Mouse (Mus musculus) cerebellum, adult 9-11 months (tissue): ENCODE data around the gene Olfr522.
A peak's percentile ranks its signal among the peaks of the same experiment; 100 is the strongest.

Experiments
- DNase-seq: peaks from one replicate; pipeline ENCODE4 v3.0.0; 2022

Olfr522 gene

DNA sequence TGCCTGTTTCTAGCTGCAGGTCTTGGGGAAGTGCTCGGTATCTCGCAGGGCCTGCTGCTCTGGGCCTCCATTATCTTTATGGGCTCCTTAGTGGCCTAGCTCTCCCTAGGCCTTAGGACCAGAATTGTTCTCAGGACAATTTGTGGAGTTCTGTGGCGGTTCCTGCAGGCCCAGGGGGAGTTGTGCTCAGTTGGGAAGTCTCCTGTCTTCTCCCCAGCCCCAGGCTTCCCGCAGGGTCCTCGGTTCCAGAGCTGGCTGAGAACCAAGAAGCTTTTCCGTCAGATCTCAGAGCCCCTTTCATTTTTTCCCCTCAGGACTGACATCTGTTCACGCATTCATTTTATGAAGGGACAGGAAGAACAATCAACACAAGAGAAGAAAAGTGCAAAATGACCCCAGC lies at the start of gene Olfr522:
Gene Olfr522 (minus strand): TSS at position 101 of the 400 bp plus-strand sequence.
- no peak for DNase-seq

DNA sequence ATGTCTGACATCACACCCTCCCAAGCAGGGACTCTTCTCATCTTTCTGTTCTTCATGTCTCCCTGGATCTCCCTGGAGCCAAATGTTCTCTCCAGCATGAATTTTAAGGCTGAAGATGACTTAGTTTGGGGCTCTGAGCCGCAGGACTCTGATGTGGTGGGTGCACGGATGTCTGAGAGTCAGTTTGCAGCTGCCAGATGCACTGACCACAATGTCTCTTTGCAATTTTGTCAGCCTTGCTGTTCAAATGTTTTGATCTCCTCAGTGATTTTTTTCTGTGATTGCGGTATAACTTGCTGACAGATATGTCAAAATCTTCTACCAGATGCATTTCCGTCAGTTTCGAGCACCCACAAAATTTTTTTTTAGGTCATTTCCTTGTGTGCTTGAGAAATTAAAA lies 49.3 kb upstream of the Olfr522 start:
- DNase-seq: no peak

GRCm38 (mm10) chr7:140208677-140209076 lies 44.1 kb upstream of the Olfr522 start:
- DNase-seq: no peak

GRCm38 (mm10) chr7:140208153-140208552 lies 43.6 kb upstream of the Olfr522 start:
- DNase-seq: no peak

DNA sequence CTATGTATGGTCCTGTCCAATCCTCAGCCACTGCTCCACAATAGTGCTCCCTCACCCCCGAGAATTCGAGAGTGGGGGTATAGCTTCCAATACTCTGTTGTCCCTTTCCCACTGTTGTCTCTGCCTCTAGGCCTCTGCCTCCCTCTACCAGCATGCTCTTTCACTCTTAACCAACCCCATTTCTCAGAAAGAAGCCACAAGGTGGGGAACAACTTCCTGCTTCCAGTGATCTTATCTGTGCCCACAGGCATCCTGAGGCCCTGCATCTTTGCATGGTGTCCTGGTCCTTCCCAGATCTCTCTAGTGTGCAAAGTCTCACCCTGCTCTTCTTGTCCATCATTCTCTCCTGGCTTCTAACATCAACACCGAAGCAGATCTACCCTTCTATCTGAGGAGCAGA lies 42.3 kb upstream of the Olfr522 start:
- no peak for DNase-seq

- no peak for DNase-seq
These were observed 41.3 kb upstream of the Olfr522 start, which contains the start of gene Olfr524 for GRCm38 (mm10) chr7:140205864-140206263. Gene Olfr524, minus strand, starts transcription at chr7:140205964.

GRCm38 (mm10) chr7:140201090-140201489 lies 36.5 kb upstream of the Olfr522 start:
- DNase-seq: no peak

DNA sequence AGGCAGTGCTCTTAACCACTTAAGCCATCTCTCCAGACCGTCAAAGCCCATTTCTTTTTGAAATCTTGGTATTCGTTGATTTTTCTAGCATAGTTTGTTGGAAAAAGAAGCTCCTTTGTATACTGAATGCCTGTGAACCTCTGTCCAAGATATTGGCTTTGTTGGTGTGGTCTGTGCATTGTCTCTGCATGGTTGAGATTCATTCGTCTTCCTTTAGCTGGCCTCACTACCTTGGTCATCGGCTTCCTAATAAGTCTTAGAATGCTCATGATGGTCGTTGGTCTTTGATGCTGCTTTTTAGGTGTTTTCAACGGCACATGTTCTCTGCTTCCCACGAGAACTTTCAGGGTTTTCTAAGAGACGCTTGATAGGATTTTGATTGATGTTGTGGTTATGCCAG lies 31.4 kb upstream of the Olfr522 start:
- no peak for DNase-seq

DNA sequence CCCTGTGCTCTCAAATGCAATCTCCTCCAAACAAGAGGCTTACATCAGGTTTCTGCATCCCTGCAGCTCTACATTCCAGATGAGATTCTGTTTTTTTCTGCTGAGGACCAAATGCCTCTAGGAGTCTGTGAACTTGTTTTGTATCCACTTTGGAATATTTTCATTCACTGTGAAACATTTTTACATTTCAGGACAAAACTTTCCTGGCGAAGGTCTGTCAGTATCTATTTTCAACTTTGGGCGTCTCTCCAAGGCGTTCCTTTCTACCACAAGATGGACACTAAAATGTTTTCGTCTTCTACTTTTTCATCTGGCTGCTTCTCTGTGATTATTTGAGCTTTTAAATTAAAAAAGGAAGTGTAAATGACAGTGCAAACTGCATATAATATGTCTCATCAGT lies 29.5 kb upstream of the Olfr522 start:
- DNase-seq: no peak

DNA sequence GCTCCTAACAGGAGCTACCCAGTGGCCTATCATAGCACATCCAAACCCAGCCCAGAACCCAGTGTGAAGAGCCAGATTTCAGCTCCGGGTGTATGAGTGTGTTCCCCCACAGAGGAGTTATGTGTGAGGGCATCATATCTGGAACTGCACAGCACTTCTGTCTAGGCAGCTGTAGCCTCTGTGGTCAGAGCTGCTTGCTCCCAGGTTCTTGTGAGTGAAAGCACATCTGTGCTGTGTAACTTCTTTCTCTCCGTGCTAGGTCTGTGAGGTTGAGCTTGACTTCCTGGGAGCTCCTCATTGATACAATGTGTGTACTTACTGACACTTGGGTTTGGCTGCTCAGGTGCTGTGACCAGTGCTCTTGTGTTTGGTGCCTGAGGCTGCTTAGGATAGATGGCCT lies 28.3 kb upstream of the Olfr522 start:
- DNase-seq: no peak

GRCm38 (mm10) chr7:140192445-140192844 lies 27.9 kb upstream of the Olfr522 start:
- no peak for DNase-seq

DNA sequence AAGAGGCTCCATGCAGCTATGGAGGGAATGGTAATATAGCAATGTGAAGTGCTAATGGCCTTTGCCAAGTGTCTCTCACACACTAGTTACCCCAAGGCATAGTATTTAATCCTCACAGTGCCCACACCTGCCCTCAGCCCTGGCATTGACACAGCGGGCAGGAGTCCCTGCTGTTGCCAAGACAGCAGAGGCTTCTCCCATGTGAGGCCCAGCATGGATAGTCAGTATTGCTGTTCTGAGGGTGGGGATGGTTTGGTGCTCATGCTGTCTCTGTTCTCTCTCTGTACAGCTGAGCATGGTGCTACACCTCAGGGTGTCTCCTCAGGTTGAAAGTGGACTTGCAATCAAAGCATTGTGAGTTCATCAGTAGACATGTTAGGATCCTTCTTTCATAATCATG lies 25.9 kb upstream of the Olfr522 start:
- DNase-seq: no peak

GRCm38 (mm10) chr7:140188391-140189328 lies 24.1 kb upstream of the Olfr522 start:
- DNase-seq: no peak

DNA sequence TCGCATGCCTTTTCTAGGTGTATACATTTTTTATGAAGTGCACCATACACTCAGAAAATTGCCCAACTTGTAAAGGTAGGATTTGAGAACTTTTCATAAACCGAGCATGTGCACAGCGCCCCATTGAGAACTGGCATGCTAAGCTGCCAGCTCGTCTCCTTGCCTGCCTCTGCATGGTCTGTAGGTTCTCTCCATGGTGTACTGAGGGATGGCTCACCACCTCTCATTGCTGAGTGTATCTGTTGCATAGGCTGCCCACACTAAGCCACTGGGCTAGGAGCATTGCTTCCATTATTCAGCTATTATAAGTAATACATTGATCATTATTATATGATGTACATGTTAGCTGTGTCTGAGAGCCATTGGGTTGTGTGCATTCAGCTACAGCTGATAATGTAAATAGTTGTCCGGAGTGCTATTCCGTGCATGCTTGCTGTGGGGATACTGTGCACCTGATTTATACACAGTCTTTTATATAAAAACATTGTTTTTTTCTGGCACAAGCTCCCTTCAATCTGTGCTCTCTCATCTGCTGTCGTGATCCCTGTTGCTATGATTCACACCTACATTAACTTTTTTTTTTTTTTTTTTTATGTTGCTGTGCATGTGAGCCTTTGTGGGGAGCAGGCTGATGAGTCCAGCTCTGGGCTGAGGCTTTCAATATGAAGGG lies 23.3 kb upstream of the Olfr522 start:
- DNase-seq: no peak

- no peak for DNase-seq
These were observed 22.4 kb upstream of the Olfr522 start for GRCm38 (mm10) chr7:140186646-140187620.

DNA sequence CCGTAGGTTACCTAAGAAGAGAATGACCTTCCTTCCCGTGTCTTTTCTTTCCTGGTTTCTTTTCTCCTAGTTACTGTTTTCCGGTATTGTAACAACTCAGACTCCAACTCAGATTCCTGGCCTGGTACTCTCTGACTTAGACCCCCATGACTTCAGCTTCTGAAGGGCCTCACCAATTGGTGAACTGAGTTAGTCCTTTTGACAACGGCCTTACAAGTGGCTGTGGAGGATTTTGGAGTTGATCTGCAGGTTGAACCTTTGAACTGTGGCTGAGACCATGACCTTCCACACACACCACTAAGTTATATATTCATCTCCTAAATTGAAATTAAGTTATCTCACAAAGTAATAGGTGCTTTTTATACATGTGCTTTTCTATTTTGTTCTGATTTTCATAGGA lies 19.6 kb upstream of the Olfr522 start:
- DNase-seq: no peak

GRCm38 (mm10) chr7:140180692-140181091 lies 16.1 kb upstream of the Olfr522 start:
- no peak for DNase-seq

DNA sequence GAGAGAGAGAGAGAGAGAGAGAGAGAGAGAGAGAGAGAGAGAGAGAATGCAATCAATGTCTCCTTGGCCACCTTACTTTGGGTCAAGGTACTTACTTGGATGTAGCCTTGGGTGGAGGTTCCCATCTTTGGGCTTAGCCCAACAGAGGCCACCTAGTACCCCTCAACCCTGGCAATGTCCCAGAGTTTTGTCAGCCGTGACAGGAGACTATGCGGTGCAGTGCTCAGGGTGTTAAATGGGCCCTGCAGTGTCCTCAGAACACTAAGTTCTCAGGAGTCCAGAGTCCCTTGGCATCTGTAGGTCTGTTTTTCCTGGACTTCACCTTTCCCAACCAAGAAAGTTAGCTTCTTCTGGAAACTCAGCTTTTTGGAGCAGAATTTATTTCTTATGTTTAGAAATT lies 14.6 kb upstream of the Olfr522 start:
- no peak for DNase-seq

- peak; percentile 82 for DNase-seq
These were observed 8.4 kb upstream of the Olfr522 start, which contains the start of gene Olfr523 for GRCm38 (mm10) chr7:140172936-140173335. Gene Olfr523, plus strand, starts transcription at chr7:140173217.

GRCm38 (mm10) chr7:140170863-140171262 lies 6.3 kb upstream of the Olfr522 start:
- DNase-seq: no peak

- no peak for DNase-seq
These were observed 4.8 kb upstream of the Olfr522 start for GRCm38 (mm10) chr7:140169386-140169785.

DNA sequence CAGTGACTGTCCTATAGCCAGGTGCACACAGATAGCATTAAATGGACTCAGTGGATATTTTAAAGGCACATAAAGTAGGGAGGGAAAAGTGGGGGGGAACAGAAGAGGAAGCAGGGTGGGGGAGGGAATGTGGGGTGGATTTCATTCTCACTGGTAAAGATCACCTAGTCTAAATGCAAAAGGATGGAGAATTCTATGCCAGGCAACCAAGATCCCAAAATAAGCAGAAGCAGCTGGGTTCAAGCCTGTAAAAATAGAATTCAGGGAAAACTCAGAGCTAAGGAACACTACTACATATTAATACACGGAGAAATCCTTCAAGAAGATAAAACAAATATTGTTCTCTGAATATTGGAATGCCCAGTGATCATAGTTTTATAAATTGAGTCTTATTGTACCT lies 3.4 kb upstream of the Olfr522 start:
- no peak for DNase-seq

- DNase-seq: no peak
These were observed 4.2 kb downstream of the Olfr522 start for GRCm38 (mm10) chr7:140160363-140160762.
